Mouse (Mus musculus) forebrain, embryonic 14.5 days (tissue): Measurements from ENCODE around the gene Atp5h. TPM values are rescaled to one million over a fixed set of nuclear protein-coding genes. Genes with fewer than 3 reads are reported as not detected.
A peak's percentile ranks its signal among the peaks of the same experiment; 100 is the strongest.

Source experiments
- ATAC-seq: fragments of 200-750 bp; cut with Nextera tagmentation; 2 replicates; pipeline ENCODE4 v1.8.0; 2017; ENCODE audit warnings: mild to moderate bottlenecking, moderate library complexity
- DNase-seq: peaks from one replicate; pipeline ENCODE4 v3.0.0-alpha.2; 2015; ENCODE audit warnings: low spot score
- H3K27ac ChIP-seq: fragments of 300-500 bp; sonication (generic); 2 replicates; pipeline ENCODE4 v1.5.1; 2014; ENCODE audit warnings: low read depth, mild to moderate bottlenecking, control low read depth, low read length, moderate library complexity
- H3K27me3 ChIP-seq: fragments of 300-500 bp; sonication (generic); replicated peaks from 2 replicates; pipeline ENCODE4 v1.6.1; 2014; ENCODE audit warnings: low read length, control low read depth, mixed read lengths; ENCODE audit not compliant: control insufficient read depth, insufficient read depth
- H3K36me3 ChIP-seq: fragments of 300-500 bp; sonication (generic); 2 replicates; pipeline ENCODE4 v1.6.1; 2014; ENCODE audit warnings: low read length, control low read depth; ENCODE audit not compliant: control insufficient read depth, insufficient read depth
- H3K4me1 ChIP-seq: fragments of 300-500 bp; sonication (generic); 2 replicates; pipeline ENCODE4 v1.6.1; 2014; ENCODE audit warnings: antibody characterized with exemption, low read length, control low read depth; ENCODE audit not compliant: control insufficient read depth, insufficient read depth
- H3K4me2 ChIP-seq: fragments of 300-500 bp; sonication (generic); 2 replicates; pipeline ENCODE4 v1.6.1; 2014; ENCODE audit warnings: mild to moderate bottlenecking, control low read depth, low read length
- H3K4me3 ChIP-seq: fragments of 300-500 bp; sonication (generic); 2 replicates; pipeline ENCODE4 v1.5.1; 2014; ENCODE audit warnings: low read depth, low read length, control low read depth
- H3K9ac ChIP-seq: fragments of 300-500 bp; sonication (generic); 2 replicates; pipeline ENCODE4 v1.6.1; 2014; ENCODE audit warnings: mild to moderate bottlenecking, low read length, control low read depth, moderate library complexity
- H3K9me3 ChIP-seq: fragments of 300-500 bp; sonication (generic); replicated peaks from 2 replicates; pipeline ENCODE4 v1.6.1; 2016; ENCODE audit warnings: low read length, control low read depth, mixed read lengths; ENCODE audit not compliant: control insufficient read depth
- WGBS: fragments of 180-500 bp; shearing (Covaris S2); extraction: QIAGEN DNeasy Blood & Tissue Kit; methylation state at CpG from one replicate; pipeline ENCODE4 v1.1.7; 2014; 5-methylcytosine and 5-hydroxymethylcytosine counted together
- microRNA-seq: library from miRNA; unstranded; fragments of <30 nt; microRNA quantifications from one replicate; pipeline ENCODE4, GENCODE M21; 2016
- polyA plus RNA-seq: library from polyadenylated mRNA; unstranded; fragments of >200 nt; fragmentation: Nextera tagmentation; extraction: Ambion mirVana; gene quantifications from 2 replicates; pipeline ENCODE4 v1.2.1, GENCODE M21; 2014

Gene Atp5h
- polyA plus RNA-seq, 1 experiment from 2014 or later: 904 TPM

DNA sequence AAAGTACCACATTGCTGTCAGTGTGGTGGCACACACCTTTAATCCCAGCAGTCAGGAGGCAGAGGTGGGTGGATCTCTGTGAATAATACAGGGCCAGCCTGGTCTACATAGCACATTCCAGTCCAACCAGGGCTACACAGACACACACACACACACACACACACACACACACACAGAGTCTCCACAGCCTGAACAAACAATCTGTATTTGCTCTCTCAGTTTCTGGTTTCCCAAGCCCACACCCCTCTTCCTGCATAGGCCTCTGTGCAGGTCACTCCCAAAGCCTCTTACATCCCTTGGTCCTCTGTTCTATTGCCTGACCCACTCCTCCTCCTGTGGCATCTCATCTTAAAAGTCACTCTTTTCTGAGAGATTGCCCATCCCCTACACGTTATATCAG is 47.7 kb downstream of the Atp5h start:
- 0 out of 2 replicates have a peak, but pooled peaks cover 4% of the 10 kb centered on the region for H3K27me3 ChIP-seq
- peaks cover 3% of the 10 kb centered on the region; the same call in 1 of the 2 replicates for H3K4me1 ChIP-seq
- WGBS: 72% methylated on average over 1 of the region's 1 CpGs

DNA sequence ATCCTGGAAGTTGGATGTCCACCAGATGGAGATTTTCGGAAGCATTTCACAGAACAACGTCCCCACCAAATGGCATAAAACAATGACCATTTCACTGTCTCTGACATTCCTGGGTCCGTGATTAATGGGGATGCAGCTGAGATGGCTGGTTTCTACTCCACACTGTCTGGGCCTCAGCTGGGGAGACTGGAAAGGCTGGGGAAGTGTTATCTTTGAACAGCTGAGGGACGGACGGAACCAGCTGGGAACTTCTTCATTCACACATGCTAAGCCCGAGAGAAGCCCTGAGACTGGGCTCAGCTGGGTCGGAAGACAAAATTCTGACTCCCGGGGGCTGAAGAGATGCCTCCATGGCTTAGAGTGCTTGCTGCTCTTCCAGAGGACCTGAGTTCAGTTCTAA is 48.4 kb downstream of the Atp5h start:
- 74% methylated on average over 8 of the region's 8 CpGs for WGBS
- H3K36me3 ChIP-seq: no peaks in the 10 kb centered on the region
- ATAC-seq: no peak
- no peak overlapping the region for H3K27ac ChIP-seq
- 0 out of 2 replicates have a peak, but pooled peaks cover 4% of the 10 kb centered on the region for H3K27me3 ChIP-seq
- no peak overlapping the region for H3K4me2 ChIP-seq
- no peak overlapping the region for H3K4me3 ChIP-seq
- H3K4me1 ChIP-seq: peaks cover 6% of the 10 kb centered on the region
- DNase-seq: no peak
- no peaks in the 10 kb centered on the region for H3K9me3 ChIP-seq
- H3K9ac ChIP-seq: no peak overlapping the region

More for the DNA sequence above, 47.7 kb downstream of the Atp5h start:
- DNase-seq: no peak
- no peak for ATAC-seq
- H3K9ac ChIP-seq: no peak overlapping the region
- H3K4me2 ChIP-seq: no peak overlapping the region
- H3K36me3 ChIP-seq: no peaks in the 10 kb centered on the region
- no peak overlapping the region for H3K4me3 ChIP-seq
- H3K27ac ChIP-seq: no peak overlapping the region
- no peaks in the 10 kb centered on the region for H3K9me3 ChIP-seq

DNA sequence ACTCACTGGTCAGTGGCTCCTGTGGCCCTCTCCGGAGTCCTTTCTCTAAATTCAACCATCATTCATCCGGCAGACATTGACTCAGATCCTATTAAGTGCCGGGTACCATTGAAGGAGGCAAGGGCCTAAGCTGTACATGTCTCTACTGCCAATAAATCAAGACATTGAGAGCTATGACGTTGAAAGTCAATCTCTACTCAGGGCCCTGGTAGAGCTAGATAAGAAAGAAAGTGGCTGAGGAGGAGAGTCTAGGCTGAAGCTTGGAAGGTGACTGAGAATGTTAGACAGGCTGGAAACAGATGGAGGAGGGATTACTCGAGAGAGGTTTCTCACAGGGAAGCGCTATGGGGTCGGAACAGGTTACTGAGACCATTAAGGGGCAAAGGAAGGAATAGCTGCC is 49.4 kb downstream of the Atp5h start:
- Histone ChIP-seq H3K36me3 (no peaks in the 10 kb centered on the region), H3K9ac (no peak overlapping the region), H3K4me3 (no peak overlapping the region), H3K4me2 (no peak overlapping the region), H3K27ac (no peak overlapping the region), H3K4me1 (peaks cover 11% of the 10 kb centered on the region), H3K9me3 (no peaks in the 10 kb centered on the region), H3K27me3 (0 out of 2 replicates have a peak, but pooled peaks cover 4% of the 10 kb centered on the region)
- no peak for DNase-seq
- whole genome bisulfite sequencing: 58% methylated on average over 7 of the region's 7 CpGs
- no peak for ATAC-seq

DNA sequence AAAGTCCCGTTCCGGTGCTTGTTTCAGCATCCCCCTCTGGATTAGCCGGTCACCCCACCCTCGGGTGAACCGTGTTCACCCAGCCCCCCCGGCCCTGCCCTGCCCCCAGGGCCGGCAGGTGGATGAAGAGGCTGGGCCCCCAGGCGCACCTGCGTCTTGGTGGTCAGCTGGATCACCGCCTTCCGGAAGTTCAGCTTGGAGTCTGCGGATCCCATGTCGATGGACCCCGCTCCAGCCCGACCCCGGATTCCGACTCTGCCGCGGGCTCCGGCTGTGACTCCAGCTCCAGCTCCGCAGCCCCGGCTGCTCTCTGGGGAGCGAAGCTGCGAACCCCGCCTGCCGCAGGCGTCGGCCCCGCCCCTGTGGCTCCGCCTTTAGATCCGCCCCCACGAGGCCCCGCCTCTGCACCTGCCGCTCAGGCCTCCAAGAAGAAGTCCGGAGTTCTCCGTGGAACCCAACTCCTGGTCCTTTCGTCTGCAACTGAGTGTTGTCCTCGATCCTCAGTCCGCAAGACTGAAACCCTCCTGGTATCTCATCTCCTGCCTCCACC is 52.3 kb downstream of the Atp5h start, which contains the start of gene Hid1:
TSS of gene Hid1 (minus strand) at position 362 of the 550 bp plus-strand sequence.
- Histone ChIP-seq H3K9ac (peak within 1 kb of the TSS; percentile 84), H3K27ac (peak within 1 kb of the TSS; percentile 64), H3K36me3 (no peaks in the 10 kb centered on the region), H3K4me2 (peak within 1 kb of the TSS; percentile 96), H3K9me3 (no peaks in the 10 kb centered on the region), H3K4me1 (peaks cover 8% of the 10 kb centered on the region), H3K4me3 (peak within 1 kb of the TSS; percentile 69), H3K27me3 (0 out of 2 replicates have a peak, but pooled peaks cover 4% of the 10 kb centered on the region)
- DNase-seq (peak; percentile 86), ATAC-seq (peak; percentile 88)
- under 1% methylated on average over 38 of the region's 39 CpGs for WGBS

DNA sequence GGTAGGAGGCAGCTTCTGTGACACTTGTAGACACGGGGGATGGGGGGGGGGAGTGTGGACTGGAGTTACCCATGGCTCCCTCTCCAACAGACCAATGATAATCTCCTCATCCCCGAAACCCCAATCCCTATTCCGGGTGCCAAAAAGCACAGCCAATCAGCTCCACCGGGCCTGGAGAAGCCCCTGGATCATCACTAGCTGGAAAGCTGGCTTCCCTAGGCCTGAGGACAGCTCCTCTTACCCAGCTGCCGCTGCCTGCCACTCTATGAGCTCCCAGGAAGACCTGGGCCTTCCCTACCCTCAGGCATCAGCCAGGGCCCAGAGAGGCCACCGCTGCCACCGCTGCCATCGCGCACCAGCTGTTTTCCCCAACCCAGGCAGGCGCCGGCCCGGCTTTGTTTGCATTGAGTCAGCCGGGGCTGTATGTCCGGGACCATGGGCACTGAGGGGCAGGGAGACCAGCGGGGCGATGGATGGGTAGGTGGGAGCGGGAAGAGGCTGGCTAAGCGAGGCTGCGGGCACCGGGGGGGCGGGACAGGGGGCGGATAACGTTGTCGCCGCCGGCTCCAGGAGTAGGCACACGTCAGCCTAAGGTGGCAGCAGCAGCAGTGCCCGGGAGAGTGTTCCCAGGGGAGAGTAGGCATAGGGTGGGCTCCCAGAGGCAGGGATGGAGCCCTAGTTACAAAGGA is 52.9 kb downstream of the Atp5h start:
- WGBS: under 1% methylated on average over 27 of the region's 28 CpGs
- peak overlapping the region; percentile 64 for H3K27ac ChIP-seq
- peak overlapping the region; percentile 96 for H3K4me2 ChIP-seq
- H3K27me3 ChIP-seq: 0 out of 2 replicates have a peak, but pooled peaks cover 4% of the 10 kb centered on the region
- H3K4me3 ChIP-seq: peak overlapping the region; percentile 69
- peak overlapping the region; percentile 84 for H3K9ac ChIP-seq
- H3K4me1 ChIP-seq: peaks cover 8% of the 10 kb centered on the region
- H3K36me3 ChIP-seq: no peaks in the 10 kb centered on the region
- ATAC-seq (peak; percentile 80), DNase-seq (peak; percentile 70)
- no peaks in the 10 kb centered on the region for H3K9me3 ChIP-seq

DNA sequence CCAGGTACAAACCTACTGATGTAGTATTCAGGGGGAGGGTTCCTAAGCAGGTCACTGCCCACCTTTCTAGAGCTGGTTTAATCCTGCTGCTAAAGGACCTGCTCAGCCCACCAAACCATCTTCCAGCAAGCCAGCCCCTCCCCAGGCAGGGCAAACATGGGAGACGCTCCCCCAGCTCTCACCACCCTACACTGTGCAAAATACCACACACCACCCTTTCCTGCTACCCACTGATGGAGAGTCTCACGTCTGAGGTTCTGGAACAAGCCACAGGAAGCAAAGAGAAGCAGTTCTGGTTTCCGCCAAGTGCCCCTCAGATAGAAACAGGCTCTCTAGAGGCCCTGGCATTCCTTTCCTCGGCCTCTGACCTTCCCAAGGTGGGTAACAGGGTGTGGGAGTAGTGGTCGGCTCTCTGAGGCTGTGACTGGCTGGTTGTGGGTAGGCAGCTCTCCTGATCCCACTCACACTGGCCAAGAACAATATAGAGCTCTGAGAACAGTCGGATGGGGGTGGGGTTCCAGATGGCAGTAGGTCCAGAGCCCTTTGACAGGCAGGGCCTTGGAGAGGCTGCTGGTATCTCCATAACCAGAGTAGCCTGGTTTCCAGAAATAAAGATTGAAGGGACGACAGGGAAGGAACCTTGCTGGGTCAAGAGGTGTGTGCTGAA is 53.6 kb downstream of the Atp5h start:
- H3K27ac ChIP-seq: 0 out of 2 replicates have a peak overlapping the region, but pooled peaks have one; percentile 64
- 0 out of 2 replicates have a peak, but pooled peaks cover 4% of the 10 kb centered on the region for H3K27me3 ChIP-seq
- peak overlapping the region; percentile 69 for H3K4me3 ChIP-seq
- H3K36me3 ChIP-seq: no peaks in the 10 kb centered on the region
- DNase-seq (no peak), ATAC-seq (no peak)
- H3K9me3 ChIP-seq: no peaks in the 10 kb centered on the region
- peak overlapping the region; percentile 96 for H3K4me2 ChIP-seq
- WGBS: 46% methylated on average over 7 of the region's 7 CpGs
- H3K9ac ChIP-seq: peak overlapping the region; percentile 84
- H3K4me1 ChIP-seq: peaks cover 8% of the 10 kb centered on the region

Small RNAs within 50 kb of the gene (microRNA-seq; reads per million reads assigned to microRNA genes)
- not detected for gene Mir3968

Other genes with a start within 250 kb of the Atp5h start
- gene Tmem104, start 232.5 kb downstream of the Atp5h start, polyA plus RNA-seq: 6.3 and 8.5 TPM in 2 replicates
- 19.5 and 20.4 TPM in 2 replicates for gene Nat9, start 232.1 kb downstream of the Atp5h start, polyA plus RNA-seq
- gene Grin2c, start 152.7 kb downstream of the Atp5h start, polyA plus RNA-seq: 0.12 and 0.14 TPM in 2 replicates
- 17.2 and 20.0 TPM in 2 replicates for gene Fdxr, start 142.9 kb downstream of the Atp5h start, polyA plus RNA-seq
- 0.24 and 0.40 TPM in 2 replicates for gene Fads6, start 122.3 kb downstream of the Atp5h start, polyA plus RNA-seq
- gene Otop2, start 112.8 kb downstream of the Atp5h start, polyA plus RNA-seq: not detected in 2 replicates
- not detected in 2 replicates for gene Ush1g, start 97.9 kb downstream of the Atp5h start, polyA plus RNA-seq
- 0.06 and 0.09 TPM in 2 replicates for gene Otop3, start 85.2 kb downstream of the Atp5h start, polyA plus RNA-seq
- gene Hid1, start 52.2 kb downstream of the Atp5h start, polyA plus RNA-seq: 32.0 and 36.3 TPM in 2 replicates
- gene Cdr2l, start 38.0 kb downstream of the Atp5h start, polyA plus RNA-seq: 17.7 and 19.0 TPM in 2 replicates
- gene Mrpl58, start 16.2 kb downstream of the Atp5h start, polyA plus RNA-seq: 203 and 253 TPM in 2 replicates
- gene Kctd2, start 166 bp upstream of the Atp5h start, polyA plus RNA-seq: 17.8 and 17.9 TPM in 2 replicates
- gene Trim80, start 20.6 kb upstream of the Atp5h start, polyA plus RNA-seq: not detected in 2 replicates
- 0.12 TPM in 1 of 2 replicates, not detected in the other for gene Slc16a5, start 42.5 kb upstream of the Atp5h start, polyA plus RNA-seq
- gene Armc7, start 55.7 kb upstream of the Atp5h start, polyA plus RNA-seq: 11.5 and 14.6 TPM in 2 replicates
- 95.5 and 107 TPM in 2 replicates for gene Nt5c, start 71.9 kb upstream of the Atp5h start, polyA plus RNA-seq
- gene Jpt1, start 94.4 kb upstream of the Atp5h start, polyA plus RNA-seq: 2,151 and 2,168 TPM in 2 replicates
- gene Sumo2, start 116.3 kb upstream of the Atp5h start, polyA plus RNA-seq: 1,356 and 1,420 TPM in 2 replicates
- gene Nup85, start 144.5 kb upstream of the Atp5h start, polyA plus RNA-seq: 117 and 122 TPM in 2 replicates
- 72.1 and 81.5 TPM in 2 replicates for gene Mrps7, start 184.0 kb upstream of the Atp5h start, polyA plus RNA-seq
- gene Gga3, start 184.1 kb upstream of the Atp5h start, polyA plus RNA-seq: 18.1 and 22.7 TPM in 2 replicates
- gene Mif4gd, start 193.0 kb upstream of the Atp5h start, polyA plus RNA-seq: 9.5 and 12.5 TPM in 2 replicates
- gene Slc25a19, start 208.3 kb upstream of the Atp5h start, polyA plus RNA-seq: 38.3 and 50.1 TPM in 2 replicates